Mouse (Mus musculus): ENCODE results near the gene 2210408I21Rik.

DNA sequence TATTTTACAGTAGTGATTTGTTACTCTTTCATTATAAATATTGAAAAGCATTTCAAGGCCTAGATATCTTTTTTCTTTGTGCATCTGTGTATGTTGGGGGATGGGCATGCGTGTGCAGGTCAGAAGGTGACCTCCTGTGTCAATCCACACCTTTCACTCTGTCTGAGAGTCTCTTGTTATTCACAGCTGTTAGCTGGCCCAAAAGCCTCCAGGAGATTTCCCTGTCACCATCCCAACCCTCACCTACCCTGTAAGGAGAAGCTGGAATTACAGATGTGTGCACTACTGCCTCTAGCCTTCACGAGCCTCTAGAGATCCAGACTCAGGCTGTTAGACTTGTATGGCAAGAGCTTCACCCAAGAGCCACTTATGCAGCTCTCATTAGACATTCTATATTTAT lies 274.5 kb downstream of the 2210408I21Rik start:
- TF ChIP-seq GATA1 (IDR thresholded peaks at IDR 0.05; ENCODE audit: borderline replicate concordance, low read length) (no peak), FLI1 (IDR thresholded peaks at IDR 0.05; ENCODE audit: low read length) (no peak)
